Mouse (Mus musculus) olfactory bulb, adult 2 months (tissue): ENCODE measurements around the gene Pgap3.

Source experiments
- CTCF ChIP-seq: fragments of 200-500 bp; IDR thresholded peaks from 2 replicates; pipeline ENCODE4 v1.5.1; 2012; ENCODE audit warnings: low read depth, mild to moderate bottlenecking, low read length, moderate library complexity; ENCODE audit not compliant: insufficient read depth
- POLR2A ChIP-seq: fragments of 200-500 bp; IDR thresholded peaks from 2 replicates; pipeline ENCODE4 v1.6.1; 2012; ENCODE audit warnings: mild to moderate bottlenecking, low read depth, low read length, moderate library complexity; ENCODE audit not compliant: insufficient read depth

- no peak for TF ChIP-seq POLR2A
- TF ChIP-seq CTCF, result no peak
Measured at GRCm38 (mm10) chr11:98431743-98432502, 31.6 kb upstream of the Pgap3 start.
